ENCODE assay signal across 8 mouse cellular contexts in the genomic region with DNA sequence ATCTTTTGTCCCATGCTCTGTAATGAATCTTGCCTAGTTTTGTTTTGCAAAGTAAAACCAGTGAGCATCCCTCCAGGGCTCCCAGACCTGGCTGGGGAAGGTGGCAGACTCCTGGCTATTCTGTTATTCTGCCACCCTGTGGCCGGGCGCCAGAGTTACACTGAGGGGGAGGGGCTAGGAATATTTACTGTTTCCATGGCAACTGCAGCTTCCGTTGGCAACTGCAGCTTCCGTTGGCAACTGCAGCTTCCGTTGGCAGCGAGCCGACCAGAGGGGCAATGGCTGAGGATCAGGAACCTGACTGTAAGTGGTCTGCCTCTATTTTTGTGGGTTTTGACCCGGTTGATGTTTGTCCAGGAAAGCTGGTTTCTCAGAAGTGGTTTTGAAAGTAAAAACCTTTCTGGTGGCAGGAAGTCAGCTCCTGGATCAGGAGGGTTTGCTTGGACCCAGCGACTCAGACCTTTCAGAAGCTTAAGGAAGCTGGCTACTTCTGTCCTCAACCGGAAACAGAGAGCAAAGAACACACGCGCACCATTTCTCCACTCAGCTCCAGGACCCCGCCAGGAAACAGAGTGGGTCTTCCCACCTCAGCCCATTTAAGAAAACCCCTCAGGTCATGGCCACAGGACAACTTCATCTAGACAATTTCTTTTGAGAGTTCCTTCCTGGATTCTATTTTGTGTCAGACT. TPM values are rescaled to one million over a fixed set of nuclear protein-coding genes. Genes with fewer than 3 reads are reported as not detected.
DNase-seq lines count a peak whose midpoint lies in the region; ATAC-seq lines count a peak whose summit lies in the region.

A gene (plus strand): TSS at position 215 of the 689 bp plus-strand sequence.

- peaks cover 2% of the 10 kb centered on the region; the same call in 1 of the 2 replicates for H3K4me1 ChIP-seq in intestine, embryonic 16.5 days (ENCODE audit: control insufficient read depth, insufficient read depth, low read length)

- H3K9me3 ChIP-seq in intestine, embryonic 16.5 days (ENCODE audit: control insufficient read depth, low read length): no peaks in the 10 kb centered on the region

- no peaks in the 10 kb centered on the region for H3K27me3 ChIP-seq in intestine, embryonic 16.5 days (replicated peaks; ENCODE audit: control insufficient read depth, insufficient read depth, low read length)

- 4% methylated on average over 13 of the region's 13 CpGs for WGBS in intestine, embryonic 16.5 days

- H3K4me2 ChIP-seq in intestine, embryonic 16.5 days (ENCODE audit: low read depth, low read length): peak within 1 kb of the TSS; percentile 51

- H3K36me3 ChIP-seq in intestine, embryonic 16.5 days (ENCODE audit: control insufficient read depth, insufficient read depth, low read length): no peaks in the 10 kb centered on the region

- H3K27ac ChIP-seq in intestine, embryonic 16.5 days (ENCODE audit: low read length): no peak within 1 kb of the TSS

- DNase-seq in adrenal gland, adult 2 months: peak; percentile 90
- peak; percentile 90 for DNase-seq in embryo, embryonic 11 days
- DNase-seq in gastrocnemius, postnatal 4 days (ENCODE audit: low spot score in 2 of 2): peak; percentile 47 to 79
- DNase-seq in left cerebral cortex, postnatal 25 days (ENCODE audit: low spot score in 2 of 2): peak; percentile 85 to 88
- DNase-seq in mesoderm, embryonic 11.5 days (ENCODE audit: low read depth, low spot score): peak; percentile 90
- peak; percentile 80 for DNase-seq in right cerebral cortex, postnatal 36 days (ENCODE audit: low spot score in 2 of 2)
- DNase-seq in urinary bladder, postnatal 4 days (ENCODE audit: low spot score in 2 of 2): peak; percentile 74 to 91

- H3K9ac ChIP-seq in intestine, embryonic 16.5 days (ENCODE audit: low read depth, low read length): peak within 1 kb of the TSS; percentile 30

- peak; percentile 78 for ATAC-seq in intestine, embryonic 16.5 days

- H3K4me3 ChIP-seq in intestine, embryonic 16.5 days (ENCODE audit: low read length): peak within 1 kb of the TSS; percentile 46

- intact Hi-C loops in left cerebral cortex, postnatal 25 days (cut with DNase I): no loop called here

RNA-seq across cellular contexts. Expression of the gene that starts here (rescaled TPM):
- 1 to 10 TPM; 1.5 to 1.6 TPM for total RNA-seq in adrenal gland, adult 2 months (2021)
- polyA plus RNA-seq in adrenal gland, adult 2 months (2012; rRNA removed): 0.15 and 0.28 TPM in 2 replicates
- under 1 TPM; 0.47 to 0.49 TPM for total RNA-seq in gastrocnemius, postnatal 4 days (2021)
- 1.0 and 1.2 TPM in 2 replicates for polyA plus RNA-seq in intestine, embryonic 16.5 days (2015; fragmentation: Nextera tagmentation; extraction: Ambion mirVana)
- 1 to 10 TPM; 1.4 to 1.7 TPM for total RNA-seq in left cerebral cortex, postnatal 25 days (2021)

Comparison
In these comparisons a context has a peak if more than half of its experiments do, and no peak if none do; other contexts are left out.
1. Peak in DNase-seq in gastrocnemius, postnatal 4 days; RNA of the gene not detected or under 1 TPM.